Mouse (Mus musculus) embryonic facial prominence, embryonic 10.5 days (tissue): ENCODE data around the gene Atp6v1fnb. TPM values are rescaled to one million over a fixed set of nuclear protein-coding genes. Genes with fewer than 3 reads are reported as not detected.

ENCODE experiments used
- DNase-seq: peaks from one replicate; pipeline ENCODE4 v3.0.0-alpha.2; 2017; ENCODE audit warnings: low spot score
- H3K27ac ChIP-seq: fragments of 300-500 bp; sonication (generic); replicated peaks from 2 replicates; pipeline ENCODE4 v1.5.1; 2016; ENCODE audit warnings: mild to moderate bottlenecking
- H3K27me3 ChIP-seq: fragments of 300-500 bp; sonication (generic); replicated peaks from 2 replicates; pipeline ENCODE4 v1.6.1; 2016; ENCODE audit warnings: low read depth, mild to moderate bottlenecking; ENCODE audit not compliant: poor library complexity, severe bottlenecking
- H3K36me3 ChIP-seq: fragments of 300-500 bp; sonication (generic); replicated peaks from 2 replicates; pipeline ENCODE4 v1.6.1; 2016; ENCODE audit warnings: mild to moderate bottlenecking, moderate library complexity
- H3K4me1 ChIP-seq: fragments of 300-500 bp; sonication (generic); 2 replicates; pipeline ENCODE4 v1.6.1; 2016
- H3K4me3 ChIP-seq: fragments of 300-500 bp; sonication (generic); 2 replicates; pipeline ENCODE4 v1.5.1; 2016; ENCODE audit warnings: mild to moderate bottlenecking, moderate library complexity
- H3K9me3 ChIP-seq: fragments of 300-500 bp; sonication (generic); 2 replicates; pipeline ENCODE4 v1.6.1; 2016; ENCODE audit warnings: mild to moderate bottlenecking
- WGBS: fragments of 180-500 bp; shearing (Covaris S2); methylation state at CpG from one replicate; pipeline ENCODE4 v1.1.7; 2016; 5-methylcytosine and 5-hydroxymethylcytosine counted together
- polyA plus RNA-seq: library from polyadenylated mRNA; unstranded; fragments of >200 nt; fragmentation: Nextera tagmentation; extraction: Ambion mirVana; gene quantifications from 2 replicates; pipeline ENCODE4 v1.2.1, GENCODE M21; 2016

The Atp6v1fnb gene
- polyA plus RNA-seq, 1 experiment from 2014 or later = not detected

DNA sequence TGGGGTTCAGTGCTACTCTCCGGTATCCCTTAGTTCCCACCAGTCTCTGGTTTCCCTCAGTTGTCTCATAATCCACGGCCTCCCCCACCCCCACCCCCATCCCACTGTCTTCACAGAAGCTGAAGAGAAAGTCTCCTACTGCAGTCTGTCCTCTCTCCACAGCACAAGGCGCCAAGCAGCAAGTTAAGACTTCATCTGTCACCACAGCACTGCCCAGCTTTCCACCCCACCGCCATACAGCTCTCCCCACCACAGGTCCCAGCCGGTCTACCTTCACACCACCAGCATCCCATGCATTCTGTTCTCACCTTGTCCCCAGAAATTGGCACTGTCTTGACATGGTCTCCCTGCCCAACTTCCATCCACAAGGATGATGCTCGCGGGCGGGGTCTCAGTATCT is 35.6 kb downstream of the Atp6v1fnb start:
- DNase-seq = no peak
- Histone ChIP-seq H3K9me3 (no peaks in the 10 kb centered on the region), H3K4me1 (peaks cover 62% of the 10 kb centered on the region), H3K36me3 (peaks cover 13% of the 10 kb centered on the region; the same call in 1 of the 2 replicates), H3K27me3 (peaks cover 72% of the 10 kb centered on the region), H3K27ac (peak overlapping the region; percentile 90), H3K4me3 (peak overlapping the region; percentile 68)
- WGBS = 22% methylated on average over 8 of the region's 8 CpGs

DNA sequence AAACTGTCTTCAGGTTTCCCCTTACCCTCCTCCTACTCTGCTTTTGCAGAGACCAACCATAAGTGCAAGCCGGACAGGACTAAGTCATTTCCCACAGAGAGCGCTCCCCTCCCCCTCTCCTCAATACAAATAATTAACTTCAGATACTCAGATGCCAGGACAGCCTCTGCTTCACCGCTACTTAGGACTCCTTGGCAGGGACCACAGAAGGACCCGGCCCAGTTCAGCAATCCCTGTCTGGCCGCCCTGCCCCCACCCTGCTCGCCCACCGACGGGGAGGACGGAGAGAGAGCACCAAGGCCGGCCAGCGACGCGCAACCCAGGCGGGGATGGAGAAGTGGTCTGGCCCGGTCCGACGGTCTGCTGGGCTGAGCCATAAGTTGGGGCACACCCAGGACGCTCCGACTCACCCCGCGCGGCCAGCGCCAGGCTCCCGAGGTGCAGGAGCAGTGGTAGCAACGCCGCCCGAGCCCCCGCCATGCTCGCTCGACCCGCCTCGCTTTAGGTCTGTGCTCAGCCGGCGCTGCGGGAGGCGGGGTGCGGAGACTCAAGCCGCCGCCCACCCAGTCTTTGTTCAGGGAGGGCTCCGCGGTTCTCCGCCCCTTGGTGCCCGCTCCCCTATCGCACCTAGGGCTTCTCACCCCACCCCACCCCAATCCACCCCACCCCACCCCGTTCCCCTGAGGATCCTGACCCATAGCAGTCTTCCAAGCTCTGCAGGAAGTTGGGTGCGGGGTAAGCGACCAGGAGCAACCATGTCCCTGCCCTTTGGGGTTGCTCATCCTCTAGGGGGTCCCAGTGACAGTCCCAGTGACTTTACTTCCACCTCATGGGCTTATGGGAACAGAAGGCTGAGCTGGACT is 36.4 kb downstream of the Atp6v1fnb start, which contains the start of gene Kcp:
Gene Kcp, minus strand, starts transcription at position 506 of the 863 bp plus-strand sequence.
- H3K27me3 ChIP-seq = peaks cover 78% of the 10 kb centered on the region
- H3K36me3 ChIP-seq = peaks cover 8% of the 10 kb centered on the region; the same call in 1 of the 2 replicates
- peak within 1 kb of the TSS; percentile 90 for H3K27ac ChIP-seq
- no peaks in the 10 kb centered on the region for H3K9me3 ChIP-seq
- H3K4me1 ChIP-seq = peaks cover 69% of the 10 kb centered on the region
- peak; percentile 73 for DNase-seq
- peak within 1 kb of the TSS; percentile 68 for H3K4me3 ChIP-seq
- 2% methylated on average over 47 of the region's 47 CpGs for WGBS

DNA sequence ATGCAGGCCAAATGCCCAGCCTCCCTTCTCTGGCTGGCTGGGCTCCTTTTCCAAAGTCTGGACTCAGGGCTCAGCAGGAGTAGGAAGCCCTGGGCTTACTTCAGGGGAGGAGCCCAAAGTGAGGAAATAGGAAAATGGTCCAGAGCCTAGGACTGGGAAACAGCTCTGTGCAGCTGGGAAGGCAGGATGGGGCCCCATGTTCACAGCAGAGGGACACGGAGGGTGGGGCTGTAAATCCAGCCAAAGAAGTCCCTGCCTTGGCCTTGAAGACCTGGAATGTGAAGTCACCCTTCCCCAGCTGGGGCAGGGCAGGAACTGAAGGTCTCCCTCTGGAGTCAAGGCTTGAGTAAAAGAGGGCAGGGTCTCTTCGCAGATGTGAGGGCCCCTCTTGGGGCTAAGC is 37.8 kb downstream of the Atp6v1fnb start:
- Histone ChIP-seq H3K9me3 (no peaks in the 10 kb centered on the region), H3K27ac (peak overlapping the region; percentile 55), H3K4me1 (peaks cover 83% of the 10 kb centered on the region), H3K36me3 (peaks cover 4% of the 10 kb centered on the region; the same call in 1 of the 2 replicates), H3K4me3 (no peak overlapping the region), H3K27me3 (peaks cover 71% of the 10 kb centered on the region)
- WGBS = 44% methylated on average over 2 of the region's 2 CpGs
- no peak for DNase-seq

DNA sequence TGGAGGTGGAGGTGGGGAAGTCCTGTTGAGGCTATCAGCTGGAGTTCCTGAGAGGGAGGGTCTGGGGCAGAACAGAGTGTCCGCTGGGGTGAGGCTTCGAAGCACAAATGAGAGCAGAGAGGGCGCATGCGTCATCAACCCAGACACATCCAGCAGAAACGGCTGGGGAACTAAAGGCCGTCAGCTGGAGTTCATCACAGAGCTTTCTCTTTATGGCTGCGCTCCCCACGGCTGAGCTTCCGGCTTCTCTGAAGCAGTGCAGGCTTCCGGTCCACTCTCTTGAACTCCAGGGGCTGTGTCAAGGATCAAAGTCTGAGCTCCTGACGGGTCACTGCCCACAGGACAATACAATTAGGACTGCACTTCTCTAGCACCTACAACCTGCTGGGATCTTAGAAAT is 42.0 kb downstream of the Atp6v1fnb start:
- no peaks in the 10 kb centered on the region for H3K9me3 ChIP-seq
- under 1% methylated on average over 11 of the region's 11 CpGs for WGBS
- peaks cover 62% of the 10 kb centered on the region for H3K4me1 ChIP-seq
- H3K27ac ChIP-seq = peak overlapping the region; percentile 83
- peaks cover 71% of the 10 kb centered on the region for H3K27me3 ChIP-seq
- peak overlapping the region; percentile 42 for H3K4me3 ChIP-seq
- peak; percentile 86 for DNase-seq
- no peaks in the 10 kb centered on the region for H3K36me3 ChIP-seq

DNA sequence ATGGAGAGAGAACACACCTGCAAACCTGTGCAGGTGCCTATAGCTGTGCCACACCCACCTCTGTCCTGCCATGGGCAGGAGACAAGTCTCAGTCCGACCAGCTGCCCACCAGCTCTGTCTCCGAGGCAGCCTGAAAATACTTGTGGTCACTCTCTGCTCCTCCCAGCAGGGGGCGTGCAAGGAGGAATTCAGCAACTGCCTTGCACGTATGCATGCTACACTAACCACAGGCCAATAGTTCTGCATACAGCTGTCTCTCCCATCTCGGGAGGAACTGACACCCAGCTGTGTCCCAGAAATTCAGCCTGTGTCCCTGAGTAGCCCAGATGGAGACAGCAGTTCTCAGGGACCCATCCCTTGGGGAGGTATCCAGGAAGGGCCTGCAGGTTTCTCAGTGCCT is 45.9 kb downstream of the Atp6v1fnb start:
- Histone ChIP-seq H3K4me3 (no peak overlapping the region), H3K36me3 (no peaks in the 10 kb centered on the region), H3K4me1 (peaks cover 29% of the 10 kb centered on the region), H3K27ac (no peak overlapping the region), H3K27me3 (peaks cover 50% of the 10 kb centered on the region), H3K9me3 (no peaks in the 10 kb centered on the region)
- peak; percentile 81 for DNase-seq
- 10% methylated on average over 5 of the region's 5 CpGs for WGBS

DNA sequence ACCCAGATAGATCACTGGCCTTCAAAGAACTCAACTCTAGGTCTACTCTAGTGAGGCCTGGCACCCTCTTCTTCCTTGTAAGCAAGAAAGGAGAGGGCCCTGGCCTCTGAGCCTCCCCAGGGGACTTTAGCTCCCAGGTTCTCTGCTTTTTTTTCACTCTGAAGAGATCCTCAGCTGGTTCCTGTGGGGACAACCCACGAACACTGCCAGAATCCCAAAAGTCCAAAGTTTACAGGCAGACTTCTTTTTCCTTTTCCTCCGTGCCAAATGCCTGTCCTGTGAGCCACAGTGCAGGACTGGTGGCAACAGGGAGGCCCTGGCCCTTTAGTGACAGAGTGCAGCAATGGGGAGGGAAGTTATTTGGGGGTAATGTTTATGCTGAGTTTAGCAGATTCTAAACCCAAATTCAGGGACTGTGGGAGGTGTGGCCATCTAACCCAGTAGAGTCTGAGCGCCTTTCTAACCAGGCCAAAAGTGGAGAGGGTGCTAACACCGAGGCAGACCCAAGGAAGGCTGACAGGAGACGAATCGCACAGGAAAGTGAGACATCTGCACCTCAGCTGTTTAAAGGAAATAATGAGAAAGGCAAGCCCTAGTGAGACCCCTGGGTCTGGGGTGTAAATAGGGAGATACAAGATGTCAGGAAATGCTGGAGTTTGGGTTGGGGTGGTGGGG is 51.5 kb downstream of the Atp6v1fnb start:
- DNase-seq = no peak
- WGBS = 79% methylated on average over 6 of the region's 6 CpGs
- peaks cover 18% of the 10 kb centered on the region for H3K4me1 ChIP-seq
- no peaks in the 10 kb centered on the region for H3K9me3 ChIP-seq
- peaks cover 69% of the 10 kb centered on the region for H3K27me3 ChIP-seq
- no peak overlapping the region for H3K4me3 ChIP-seq
- no peak overlapping the region for H3K27ac ChIP-seq
- H3K36me3 ChIP-seq = no peaks in the 10 kb centered on the region

Other genes with a start within 250 kb of the Atp6v1fnb start
- 35.3 and 39.9 TPM in 2 replicates for gene Hilpda, start 198.9 kb upstream of the Atp6v1fnb start, polyA plus RNA-seq
- gene Fam71f2, start 191.8 kb upstream of the Atp6v1fnb start, polyA plus RNA-seq = 0.25 and 0.34 TPM in 2 replicates
- not detected in 2 replicates for gene Fam71f1, start 152.3 kb upstream of the Atp6v1fnb start, polyA plus RNA-seq
- gene Calu, start 123.4 kb upstream of the Atp6v1fnb start, polyA plus RNA-seq = 228 and 237 TPM in 2 replicates
- gene Opn1sw, start 83.0 kb upstream of the Atp6v1fnb start, polyA plus RNA-seq = 0.25 and 0.40 TPM in 2 replicates
- 18.6 and 23.1 TPM in 2 replicates for gene Ccdc136, start 75.1 kb upstream of the Atp6v1fnb start, polyA plus RNA-seq
- gene Flnc, start 38.2 kb upstream of the Atp6v1fnb start, polyA plus RNA-seq = 4.0 and 4.5 TPM in 2 replicates
- gene Atp6v1f, start 3.7 kb upstream of the Atp6v1fnb start, polyA plus RNA-seq = 206 and 207 TPM in 2 replicates
- gene Kcp, start 36.5 kb downstream of the Atp6v1fnb start, polyA plus RNA-seq = 18.5 and 21.2 TPM in 2 replicates
- gene Irf5, start 55.2 kb downstream of the Atp6v1fnb start, polyA plus RNA-seq = 2.3 and 2.7 TPM in 2 replicates
- gene Tnpo3, start 138.4 kb downstream of the Atp6v1fnb start, polyA plus RNA-seq = 124 and 125 TPM in 2 replicates
- gene Tspan33, start 222.8 kb downstream of the Atp6v1fnb start, polyA plus RNA-seq = 6.0 and 7.4 TPM in 2 replicates